Mouse (Mus musculus) CD4-positive, CD25-positive, alpha-beta regulatory T cell, adult 2 months (primary cell): Measurements from ENCODE around the gene Rnf41.

Experiments used
- DNase-seq: peaks from one replicate; pipeline ENCODE4 v3.0.0-alpha.2; 2012; ENCODE audit warnings: low read depth, low spot score

Rnf41 gene

DNA sequence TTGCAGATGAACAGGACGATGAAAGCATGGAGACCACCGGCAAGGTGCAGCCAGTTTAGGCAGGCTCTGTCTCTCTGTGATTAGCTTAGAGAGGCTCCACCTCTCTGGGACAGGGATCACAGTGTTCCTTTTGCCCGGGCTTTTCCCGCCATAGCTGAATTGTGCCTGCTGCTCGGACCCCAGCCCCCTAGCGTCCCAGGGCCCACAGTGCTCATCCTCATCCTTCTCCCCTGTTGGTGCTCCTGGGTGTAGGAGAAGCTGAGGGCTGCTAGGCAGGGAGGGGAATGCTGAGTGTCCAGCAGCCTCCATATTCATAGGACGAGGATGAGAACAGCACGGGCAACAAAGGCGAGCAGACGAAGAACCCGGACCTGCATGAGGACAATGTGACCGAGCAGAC, 62.9 kb downstream of the Rnf41 start:
- DNase-seq = no peak

DNA sequence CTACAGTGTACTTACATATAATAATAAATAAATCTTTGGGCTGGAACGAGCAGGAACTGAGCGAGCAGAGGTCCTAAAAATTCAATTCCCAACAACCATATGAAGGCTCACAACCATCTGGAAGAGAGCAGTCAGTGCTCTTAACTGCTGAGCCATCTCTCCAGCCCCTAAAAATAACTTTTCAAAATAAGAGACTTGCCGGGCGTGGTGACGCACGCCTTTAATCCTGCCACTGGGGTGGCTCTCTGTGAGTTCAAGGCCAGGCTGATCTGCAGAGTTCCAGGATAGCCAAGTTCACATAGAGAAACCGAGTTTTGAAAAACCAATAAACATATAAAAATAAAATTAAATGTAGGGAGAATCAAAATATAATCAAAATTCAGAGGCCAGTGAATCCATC, 74.9 kb downstream of the Rnf41 start:
- DNase-seq = no peak

DNA sequence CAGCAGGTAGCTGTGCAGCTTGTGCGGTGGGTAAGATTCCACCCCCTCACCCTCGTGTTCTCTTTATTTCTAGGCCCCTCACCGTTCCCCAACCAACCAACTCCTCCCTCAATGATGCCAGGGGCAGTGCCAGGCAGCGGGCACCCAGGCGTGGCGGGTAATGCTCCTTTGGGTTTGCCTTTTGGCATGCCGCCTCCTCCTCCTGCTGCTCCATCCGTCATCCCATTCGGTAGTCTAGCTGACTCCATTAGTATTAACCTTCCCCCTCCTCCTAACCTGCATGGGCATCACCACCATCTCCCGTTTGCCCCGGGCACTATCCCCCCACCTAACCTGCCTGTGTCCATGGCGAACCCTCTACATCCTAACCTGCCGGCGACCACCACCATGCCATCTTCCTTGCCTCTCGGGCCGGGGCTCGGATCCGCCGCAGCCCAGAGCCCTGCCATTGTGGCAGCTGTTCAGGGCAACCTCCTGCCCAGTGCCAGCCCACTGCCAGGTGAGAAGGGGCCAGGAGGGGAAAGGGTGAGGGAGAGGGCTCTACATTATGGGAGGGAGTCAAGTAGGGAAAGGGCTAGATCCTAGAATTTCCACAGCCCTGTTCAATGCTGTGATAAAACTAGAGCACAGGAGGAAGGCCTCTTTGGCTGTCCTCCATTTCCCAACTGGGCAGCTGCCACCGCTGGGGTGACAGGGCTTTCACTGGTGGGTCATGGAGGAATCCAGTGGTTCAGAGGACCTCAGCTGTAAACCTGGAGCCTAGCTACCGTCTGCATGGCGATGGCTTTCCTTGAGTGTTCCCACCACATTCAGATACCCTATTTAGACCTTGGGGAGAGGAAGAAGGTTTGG, 76.6 kb downstream of the Rnf41 start:
- DNase-seq = no peak

DNA sequence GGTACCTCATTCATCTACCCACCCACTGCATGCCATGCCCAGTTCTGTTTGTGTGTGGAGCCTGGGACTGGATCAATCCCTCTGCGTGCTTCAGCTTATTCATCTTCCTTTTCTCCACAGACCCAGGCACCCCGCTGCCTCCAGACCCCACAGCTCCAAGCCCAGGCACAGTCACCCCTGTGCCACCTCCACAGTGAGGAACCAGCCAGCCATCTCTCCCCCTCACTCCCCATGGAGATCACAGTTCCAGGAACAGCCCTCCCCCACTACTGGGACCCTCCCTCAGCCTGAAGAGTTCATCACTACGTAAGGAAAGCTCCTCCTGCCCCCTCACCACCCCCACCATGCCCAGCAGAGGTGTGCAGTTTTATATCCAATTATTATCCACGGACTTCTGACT, 77.3 kb downstream of the Rnf41 start:
- no peak for DNase-seq

DNA sequence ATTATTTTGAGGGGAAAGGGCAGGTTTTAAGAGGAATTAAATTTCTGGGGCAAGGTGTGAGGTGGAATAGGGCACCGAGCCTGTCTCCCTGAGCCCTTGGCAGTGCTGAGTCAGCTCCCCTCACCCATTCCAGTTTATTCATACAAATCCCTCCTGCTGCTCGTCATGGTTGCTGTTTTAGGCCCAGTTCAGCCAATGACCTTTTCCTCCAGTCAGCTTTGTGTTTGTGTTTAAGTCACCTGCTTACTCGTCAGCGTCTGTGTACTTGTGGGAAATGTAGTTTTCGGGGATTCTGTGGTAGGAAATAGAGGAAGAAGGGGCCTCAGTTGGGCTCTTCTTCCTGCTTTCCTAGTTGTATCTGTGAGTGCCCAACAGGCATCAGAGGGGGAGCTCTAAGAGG, 77.9 kb downstream of the Rnf41 start:
- no peak for DNase-seq

DNA sequence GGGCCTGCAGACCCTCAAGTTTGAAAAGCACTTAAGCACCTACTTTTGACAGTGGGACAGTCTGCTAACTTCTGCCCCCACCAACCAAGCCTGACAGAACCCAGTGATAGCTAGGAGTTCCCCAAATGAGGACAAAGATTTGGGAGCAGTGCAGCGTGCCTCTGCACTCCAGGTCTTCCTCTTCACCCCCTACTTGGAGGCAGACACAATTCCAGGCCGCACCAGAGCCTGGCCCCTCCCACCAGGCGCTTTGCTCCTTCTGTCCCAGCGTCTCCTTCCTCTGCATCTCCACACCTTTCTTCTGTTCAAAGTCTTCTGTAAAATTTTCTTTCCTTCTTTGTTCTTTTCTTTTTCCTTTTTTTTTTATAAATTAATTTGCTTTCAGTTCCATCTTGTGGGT, 78.3 kb downstream of the Rnf41 start:
- no peak for DNase-seq

DNA sequence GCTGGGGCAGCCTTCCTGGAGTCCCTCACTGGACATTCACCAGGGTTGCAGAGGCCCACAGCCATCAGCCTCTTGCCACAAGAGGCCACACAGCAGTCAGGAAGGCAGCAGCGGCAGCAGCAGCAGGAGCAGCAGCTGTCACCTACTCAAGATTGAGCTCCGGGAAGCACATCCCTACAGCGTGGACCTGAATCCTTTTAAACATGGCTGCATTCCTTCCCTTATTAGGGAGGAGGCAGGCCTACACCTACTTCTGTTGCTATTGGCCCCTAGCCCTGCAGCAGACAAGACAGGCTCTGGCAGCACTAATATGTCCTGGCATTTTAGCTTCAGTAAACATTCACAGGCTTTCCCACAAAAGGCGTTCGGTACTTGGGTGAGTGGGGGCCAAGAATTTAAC, 78.8 kb downstream of the Rnf41 start:
- no peak for DNase-seq

DNA sequence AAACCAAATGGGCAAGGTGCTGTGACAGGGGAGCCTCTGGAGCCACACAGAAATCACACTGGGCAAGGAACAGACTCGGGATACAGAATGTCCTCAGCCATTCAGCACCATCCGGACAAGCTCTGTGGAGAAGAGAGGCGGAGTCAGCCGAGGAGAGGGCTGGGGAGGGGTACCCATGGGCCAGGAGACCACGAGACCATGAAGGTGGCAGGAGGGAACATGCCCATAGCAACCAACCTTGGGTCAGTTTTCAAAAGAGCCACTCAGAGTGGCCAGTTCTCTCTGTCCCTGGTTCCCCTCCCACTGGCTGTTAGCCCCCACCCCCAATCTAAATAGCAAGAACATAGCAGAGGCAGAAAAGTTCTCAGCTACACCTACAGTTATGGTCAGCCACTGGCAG, 79.5 kb downstream of the Rnf41 start:
- no peak for DNase-seq
